Mouse (Mus musculus): Measurements from ENCODE around the gene Nipsnap1. TPM values are rescaled to one million over a fixed set of nuclear protein-coding genes. Genes with fewer than 3 reads are reported as not detected.

Gene Nipsnap1
- total and polyA plus RNA-seq, 2 experiments from 2014 or later, result 116 to 140 TPM

- H3K27ac ChIP-seq, result no peak overlapping the region
- no peak for TF ChIP-seq CTCF (IDR thresholded peaks at IDR 0.05; ENCODE audit: low read depth)
- H3K4me3 ChIP-seq (ENCODE audit: low read length), result no peak overlapping the region
- no peak for DNase-seq (ENCODE audit: low spot score)
- no peaks in the 10 kb centered on the region for H3K27me3 ChIP-seq (ENCODE audit: insufficient read depth, low read length)
- H3K9ac ChIP-seq (replicated peaks; ENCODE audit: low read length), result no peak overlapping the region
- no peak for ATAC-seq
- no peaks in the 10 kb centered on the region for H3K36me3 ChIP-seq (ENCODE audit: insufficient read depth, low read length)
- no peaks in the 10 kb centered on the region for H3K4me1 ChIP-seq (ENCODE audit: insufficient read depth, low read length)
- H3K4me2 ChIP-seq (ENCODE audit: low read depth, low read length), result no peak overlapping the region
- no peaks in the 10 kb centered on the region for H3K9me3 ChIP-seq (ENCODE audit: low read length)
- 84% methylated on average over 6 of the region's 6 CpGs for WGBS
These were observed 38.3 kb upstream of the Nipsnap1 start for GRCm38 (mm10) chr11:4835436-4835835.

- H3K4me3 ChIP-seq (ENCODE audit: low read length), result no peak overlapping the region
- no peaks in the 10 kb centered on the region for H3K4me1 ChIP-seq (ENCODE audit: insufficient read depth, low read length)
- DNase-seq (ENCODE audit: low spot score), result peak; percentile 80
- H3K4me2 ChIP-seq (ENCODE audit: low read depth, low read length), result no peak overlapping the region
- ATAC-seq, result no peak; the same call in 1 of the 2 replicates
- no peaks in the 10 kb centered on the region for H3K9me3 ChIP-seq (ENCODE audit: low read length)
- peak; percentile 77 for TF ChIP-seq CTCF (IDR thresholded peaks at IDR 0.05; ENCODE audit: low read depth)
- no peaks in the 10 kb centered on the region for H3K27me3 ChIP-seq (ENCODE audit: insufficient read depth, low read length)
- H3K9ac ChIP-seq (replicated peaks; ENCODE audit: low read length), result no peak overlapping the region
- no peaks in the 10 kb centered on the region for H3K36me3 ChIP-seq (ENCODE audit: insufficient read depth, low read length)
- WGBS, result 63% methylated on average over 6 of the region's 6 CpGs
- H3K27ac ChIP-seq, result no peak overlapping the region
These were observed 37.0 kb upstream of the Nipsnap1 start for GRCm38 (mm10) chr11:4836755-4837154.

- no peaks in the 10 kb centered on the region for H3K4me1 ChIP-seq (ENCODE audit: insufficient read depth, low read length)
- no peak overlapping the region for H3K4me2 ChIP-seq (ENCODE audit: low read depth, low read length)
- WGBS, result 73% methylated on average over 5 of the region's 5 CpGs
- no peak for ATAC-seq
- H3K9ac ChIP-seq (replicated peaks; ENCODE audit: low read length), result no peak overlapping the region
- H3K27ac ChIP-seq, result no peak overlapping the region
- H3K36me3 ChIP-seq (ENCODE audit: insufficient read depth, low read length), result no peaks in the 10 kb centered on the region
- H3K27me3 ChIP-seq (ENCODE audit: insufficient read depth, low read length), result no peaks in the 10 kb centered on the region
- no peak for DNase-seq (ENCODE audit: low spot score)
- H3K4me3 ChIP-seq (ENCODE audit: low read length), result no peak overlapping the region
- no peaks in the 10 kb centered on the region for H3K9me3 ChIP-seq (ENCODE audit: low read length)
- no peak for TF ChIP-seq CTCF (IDR thresholded peaks at IDR 0.05; ENCODE audit: low read depth)
These were observed 36.4 kb upstream of the Nipsnap1 start for GRCm38 (mm10) chr11:4837342-4837741.

GRCm38 (mm10) chr11:4838235-4838634, 35.5 kb upstream of the Nipsnap1 start:
- Histone ChIP-seq H3K4me2 (ENCODE audit: low read depth, low read length) (no peak overlapping the region), H3K9me3 (ENCODE audit: low read length) (no peaks in the 10 kb centered on the region), H3K4me1 (ENCODE audit: insufficient read depth, low read length) (no peaks in the 10 kb centered on the region), H3K27ac (no peak overlapping the region), H3K36me3 (ENCODE audit: insufficient read depth, low read length) (no peaks in the 10 kb centered on the region), H3K27me3 (ENCODE audit: insufficient read depth, low read length) (no peaks in the 10 kb centered on the region), H3K9ac (replicated peaks; ENCODE audit: low read length) (no peak overlapping the region), H3K4me3 (ENCODE audit: low read length) (no peak overlapping the region)
- WGBS, result 83% methylated on average over 1 of the region's 1 CpGs
- no peak for TF ChIP-seq CTCF (IDR thresholded peaks at IDR 0.05; ENCODE audit: low read depth)
- ATAC-seq (no peak), DNase-seq (ENCODE audit: low spot score) (no peak)

- Histone ChIP-seq H3K4me3 (ENCODE audit: low read length) (no peak overlapping the region), H3K9ac (replicated peaks; ENCODE audit: low read length) (no peak overlapping the region), H3K27me3 (ENCODE audit: insufficient read depth, low read length) (no peaks in the 10 kb centered on the region), H3K4me2 (ENCODE audit: low read depth, low read length) (no peak overlapping the region), H3K27ac (no peak overlapping the region), H3K9me3 (ENCODE audit: low read length) (no peaks in the 10 kb centered on the region), H3K36me3 (ENCODE audit: insufficient read depth, low read length) (no peaks in the 10 kb centered on the region), H3K4me1 (ENCODE audit: insufficient read depth, low read length) (no peaks in the 10 kb centered on the region)
- no peak for DNase-seq (ENCODE audit: low spot score)
- TF ChIP-seq CTCF (IDR thresholded peaks at IDR 0.05; ENCODE audit: low read depth), result no peak
- 79% methylated on average over 3 of the region's 3 CpGs for WGBS
- no peak for ATAC-seq
These were observed 32.7 kb upstream of the Nipsnap1 start for GRCm38 (mm10) chr11:4840942-4841526.

- peak overlapping the region; percentile 80 for H3K27ac ChIP-seq
- H3K27me3 ChIP-seq (ENCODE audit: insufficient read depth, low read length), result no peaks in the 10 kb centered on the region
- under 1% methylated on average over 50 of the region's 50 CpGs for WGBS
- peaks cover 5% of the 10 kb centered on the region; the same call in 1 of the 2 replicates for H3K4me1 ChIP-seq (ENCODE audit: insufficient read depth, low read length)
- DNase-seq (ENCODE audit: low spot score) (peak; percentile 42), ATAC-seq (peak; percentile 64; the same call in 1 of the 2 replicates)
- no peak for TF ChIP-seq CTCF (IDR thresholded peaks at IDR 0.05; ENCODE audit: low read depth)
- H3K4me3 ChIP-seq (ENCODE audit: low read length), result peak overlapping the region; percentile 93
- H3K36me3 ChIP-seq (ENCODE audit: insufficient read depth, low read length), result no peaks in the 10 kb centered on the region
- no peaks in the 10 kb centered on the region for H3K9me3 ChIP-seq (ENCODE audit: low read length)
- H3K9ac ChIP-seq (replicated peaks; ENCODE audit: low read length), result peak overlapping the region; percentile 93
- peak overlapping the region; percentile 75 for H3K4me2 ChIP-seq (ENCODE audit: low read depth, low read length)
These were observed 25.1 kb upstream of the Nipsnap1 start for GRCm38 (mm10) chr11:4848483-4849248.

All from hindbrain, postnatal 0 days (tissue).